Mouse (Mus musculus) liver, embryonic 12.5 days (tissue): Measurements from ENCODE around the gene Hypk. TPM values are rescaled to one million over a fixed set of nuclear protein-coding genes. Genes with fewer than 3 reads are reported as not detected.

Source experiments
- ATAC-seq: fragments of 200-750 bp; cut with Nextera tagmentation; 2 replicates; pipeline ENCODE4 v1.8.0; 2017; ENCODE audit warnings: moderate number of reproducible peaks, mild to moderate bottlenecking, moderate library complexity
- H3K27ac ChIP-seq: fragments of 300-500 bp; sonication (generic); 2 replicates; pipeline ENCODE4 v1.5.1; 2016; ENCODE audit warnings: mild to moderate bottlenecking
- H3K27me3 ChIP-seq: fragments of 300-500 bp; sonication (generic); replicated peaks from 2 replicates; pipeline ENCODE4 v1.6.1; 2016; ENCODE audit warnings: mild to moderate bottlenecking, moderate library complexity
- H3K36me3 ChIP-seq: fragments of 300-500 bp; sonication (generic); 2 replicates; pipeline ENCODE4 v1.6.1; 2016; ENCODE audit warnings: mild to moderate bottlenecking, moderate library complexity
- H3K4me1 ChIP-seq: fragments of 300-500 bp; sonication (generic); 2 replicates; pipeline ENCODE4 v1.6.1; 2016
- H3K4me2 ChIP-seq: fragments of 300-500 bp; sonication (generic); 2 replicates; pipeline ENCODE4 v1.6.1; 2016; ENCODE audit warnings: mild to moderate bottlenecking, moderate library complexity
- H3K4me3 ChIP-seq: fragments of 300-500 bp; sonication (generic); 2 replicates; pipeline ENCODE4 v1.5.1; 2016; ENCODE audit warnings: mild to moderate bottlenecking, moderate library complexity
- H3K9ac ChIP-seq: fragments of 300-500 bp; sonication (generic); 2 replicates; pipeline ENCODE4 v1.6.1; 2016; ENCODE audit warnings: mild to moderate bottlenecking, moderate library complexity
- H3K9me3 ChIP-seq: fragments of 300-500 bp; sonication (generic); replicated peaks from 2 replicates; pipeline ENCODE4 v1.6.1; 2016; ENCODE audit warnings: mild to moderate bottlenecking, moderate library complexity
- WGBS: fragments of 180-500 bp; shearing (Covaris S2); methylation state at CpG from one replicate; pipeline ENCODE4 v1.1.7; 2016; ENCODE audit not compliant: insufficient replicate concordance; 5-methylcytosine and 5-hydroxymethylcytosine counted together
- microRNA-seq: library from miRNA; unstranded; fragments of <30 nt; microRNA quantifications from one replicate; pipeline ENCODE4, GENCODE M21; 2017
- polyA plus RNA-seq: library from polyadenylated mRNA; unstranded; fragments of >200 nt; fragmentation: Nextera tagmentation; extraction: Ambion mirVana; gene quantifications from 2 replicates; pipeline ENCODE4 v1.2.1, GENCODE M21; 2016

Gene Hypk
- polyA plus RNA-seq, 1 experiment from 2014 or later = 111 TPM

DNA sequence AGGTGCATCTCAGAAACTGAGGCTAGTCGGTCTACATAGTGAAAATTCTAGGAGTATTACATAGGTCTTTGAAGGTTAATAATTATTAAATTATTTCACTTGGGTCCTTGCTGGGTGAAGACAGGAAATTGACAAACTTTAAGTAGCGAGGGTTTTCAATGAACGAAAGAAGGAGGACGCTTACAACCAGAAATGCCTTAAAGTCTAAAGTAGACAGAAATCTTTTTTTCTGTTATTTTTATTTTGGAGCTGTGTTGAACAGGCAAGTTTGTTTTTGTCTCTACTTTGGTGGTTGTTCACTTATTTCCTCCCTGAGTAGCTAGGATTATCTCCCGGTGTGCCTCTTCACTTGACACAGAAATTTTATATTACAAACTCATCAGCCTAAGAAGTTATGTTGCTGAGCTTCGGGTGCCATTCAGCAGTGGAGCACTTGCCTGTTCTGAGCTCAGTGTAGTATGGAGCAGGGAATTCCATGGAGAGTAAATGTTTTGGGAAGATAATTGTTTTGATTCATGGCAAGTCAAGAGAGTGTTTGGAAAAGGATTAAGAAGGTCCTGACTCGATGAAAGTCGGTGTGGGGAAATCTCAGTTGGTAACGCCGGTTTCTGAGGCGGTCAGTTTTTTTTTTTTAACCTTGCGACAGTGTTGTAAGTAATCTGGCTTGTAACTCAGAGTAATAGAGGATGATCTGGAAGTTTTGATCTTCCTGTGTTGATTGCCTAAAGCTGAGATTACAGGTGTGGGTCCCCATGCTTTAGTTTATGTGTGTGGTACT is 54.3 kb downstream of the Hypk start:
- Histone ChIP-seq H3K36me3 (peaks cover 63% of the 10 kb centered on the region), H3K27ac (peak overlapping the region; percentile 15; the same call in 1 of the 2 replicates), H3K4me3 (peak overlapping the region; percentile 71), H3K27me3 (no peaks in the 10 kb centered on the region), H3K9me3 (no peaks in the 10 kb centered on the region), H3K4me2 (peak overlapping the region; percentile 72), H3K9ac (peak overlapping the region; percentile 82), H3K4me1 (peaks cover 51% of the 10 kb centered on the region)
- ATAC-seq = no peak
- WGBS = 9% methylated on average over 12 of the region's 12 CpGs

DNA sequence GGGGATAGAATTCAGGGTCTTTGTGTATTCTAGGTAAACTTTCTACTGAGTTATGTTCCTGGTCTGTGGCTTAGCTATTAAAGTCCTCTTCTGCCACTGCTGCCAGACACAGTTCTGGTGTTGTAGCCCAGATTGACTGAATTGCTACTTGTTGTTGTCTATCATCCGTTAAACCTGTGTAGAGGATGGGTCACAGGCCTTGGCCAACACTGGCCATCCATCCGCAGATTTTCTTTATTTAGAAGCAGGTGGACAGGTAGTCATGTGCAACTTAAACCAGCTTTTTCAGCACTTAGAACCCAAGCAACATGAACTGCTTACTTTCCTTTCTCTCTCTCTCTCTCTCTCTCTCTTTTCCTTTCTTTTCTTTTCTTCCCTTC is 54.9 kb downstream of the Hypk start:
- Histone ChIP-seq H3K4me1 (peaks cover 56% of the 10 kb centered on the region), H3K9ac (peak overlapping the region; percentile 82), H3K27ac (no peak overlapping the region), H3K4me2 (peak overlapping the region; percentile 72), H3K4me3 (peak overlapping the region; percentile 71), H3K9me3 (no peaks in the 10 kb centered on the region), H3K27me3 (no peaks in the 10 kb centered on the region), H3K36me3 (peaks cover 67% of the 10 kb centered on the region)
- WGBS = 69% methylated on average over 2 of the region's 2 CpGs
- ATAC-seq = no peak

Small RNA genes lying within 50 kb of the gene (microRNA-seq; reads per million reads assigned to microRNA genes)
- gene Gm22953 = not detected

Other genes starting within 250 kb of the Hypk start
- 22.2 and 23.3 TPM in 2 replicates for gene Trp53bp1, start 181.9 kb upstream of the Hypk start, polyA plus RNA-seq
- 0.25 and 0.29 TPM in 2 replicates for gene Map1a, start 163.7 kb upstream of the Hypk start, polyA plus RNA-seq
- 8.1 and 8.7 TPM in 2 replicates for gene Ppip5k1, start 97.9 kb upstream of the Hypk start, polyA plus RNA-seq
- gene Ckmt1, start 95.6 kb upstream of the Hypk start, polyA plus RNA-seq = 0.16 TPM in 1 of 2 replicates, not detected in the other
- not detected in 2 replicates for gene Strc, start 66.1 kb upstream of the Hypk start, polyA plus RNA-seq
- 353 and 364 TPM in 2 replicates for gene Pdia3, start 39.5 kb upstream of the Hypk start, polyA plus RNA-seq
- gene Catsper2, start 39.5 kb upstream of the Hypk start, polyA plus RNA-seq = 0.84 and 1.0 TPM in 2 replicates
- 1.4 and 1.6 TPM in 2 replicates for gene Ell3, start 9.0 kb upstream of the Hypk start, polyA plus RNA-seq
- 321 and 334 TPM in 2 replicates for gene Serf2, start 4.1 kb upstream of the Hypk start, polyA plus RNA-seq
- 0.13 TPM in 1 of 2 replicates, not detected in the other for gene Serinc4, start 3.5 kb downstream of the Hypk start, polyA plus RNA-seq
- 32.2 and 34.4 TPM in 2 replicates for gene Mfap1b, start 20.8 kb downstream of the Hypk start, polyA plus RNA-seq
- gene Mfap1a, start 53.4 kb downstream of the Hypk start, polyA plus RNA-seq = 15.2 and 17.3 TPM in 2 replicates
- 10.8 and 11.1 TPM in 2 replicates for gene Wdr76, start 53.4 kb downstream of the Hypk start, polyA plus RNA-seq